Mouse (Mus musculus): Measurements from ENCODE around the gene Tek. TPM values are rescaled to one million over a fixed set of nuclear protein-coding genes. Genes with fewer than 3 reads are reported as not detected.
"Not testable (repeated sequence)": the region's sequence is repeated elsewhere in the genome, so short reads cannot be mapped to it uniquely, and the experiment has no call there.

Gene Tek
- 15.2 and 15.9 TPM in 2 replicates for polyA plus RNA-seq (2015; fragmentation: Nextera tagmentation; extraction: Ambion mirVana)

GRCm38 (mm10) chr4:94738838-94739731, at the start of gene Tek:
Tek (plus strand) TSS chr4:94739289.
- Histone ChIP-seq H3K4me3 (replicated peaks; ENCODE audit: low read length) (peak within 1 kb of the TSS; percentile 29), H3K4me1 (ENCODE audit: control insufficient read depth, insufficient read depth, low read length) (peaks cover 9% of the 10 kb centered on the region; the same call in 1 of the 2 replicates), H3K36me3 (ENCODE audit: control insufficient read depth, insufficient read depth, low read length) (no peaks in the 10 kb centered on the region), H3K9ac (ENCODE audit: low read length) (peak within 1 kb of the TSS; percentile 40; the same call in 1 of the 2 replicates), H3K9me3 (replicated peaks; ENCODE audit: control insufficient read depth, low read length) (no peaks in the 10 kb centered on the region), H3K4me2 (ENCODE audit: low read depth, low read length) (peak within 1 kb of the TSS; percentile 39), H3K27ac (ENCODE audit: low read length) (peak within 1 kb of the TSS; percentile 39; the same call in 1 of the 2 replicates), H3K27me3 (ENCODE audit: control insufficient read depth, insufficient read depth, low read length) (no peaks in the 10 kb centered on the region)
- WGBS: 35% methylated on average over 16 of the region's 16 CpGs
- ATAC-seq (ENCODE audit: insufficient read depth, low FRiP score): no peak

- WGBS: 92% methylated on average over 2 of the region's 2 CpGs
- not testable (repeated sequence) for ATAC-seq (ENCODE audit: insufficient read depth, low FRiP score)
These were observed 49.3 kb upstream of the Tek start for GRCm38 (mm10) chr4:94689804-94690203.

GRCm38 (mm10) chr4:94691078-94691477, 48.0 kb upstream of the Tek start:
- H3K4me1 ChIP-seq (ENCODE audit: control insufficient read depth, insufficient read depth, low read length): no peaks in the 10 kb centered on the region
- no peak overlapping the region for H3K4me3 ChIP-seq (replicated peaks; ENCODE audit: low read length)
- H3K36me3 ChIP-seq (ENCODE audit: control insufficient read depth, insufficient read depth, low read length): 0 out of 2 replicates have a peak, but pooled peaks cover 3% of the 10 kb centered on the region
- H3K9ac ChIP-seq (ENCODE audit: low read length): no peak overlapping the region
- whole genome bisulfite sequencing: 80% methylated on average over 4 of the region's 4 CpGs
- H3K4me2 ChIP-seq (ENCODE audit: low read depth, low read length): no peak overlapping the region
- ATAC-seq (ENCODE audit: insufficient read depth, low FRiP score): no peak
- no peak overlapping the region for H3K27ac ChIP-seq (ENCODE audit: low read length)
- no peaks in the 10 kb centered on the region for H3K27me3 ChIP-seq (ENCODE audit: control insufficient read depth, insufficient read depth, low read length)
- no peaks in the 10 kb centered on the region for H3K9me3 ChIP-seq (replicated peaks; ENCODE audit: control insufficient read depth, low read length)

More at GRCm38 (mm10) chr4:94689804-94690203, 49.3 kb upstream of the Tek start:
- H3K9ac ChIP-seq (ENCODE audit: low read length); H3K9me3 ChIP-seq (replicated peaks; ENCODE audit: control insufficient read depth, low read length); H3K36me3 ChIP-seq (ENCODE audit: control insufficient read depth, insufficient read depth, low read length); H3K4me1 ChIP-seq (ENCODE audit: control insufficient read depth, insufficient read depth, low read length); H3K27ac ChIP-seq (ENCODE audit: low read length); H3K4me2 ChIP-seq (ENCODE audit: low read depth, low read length); H3K4me3 ChIP-seq (replicated peaks; ENCODE audit: low read length); H3K27me3 ChIP-seq (ENCODE audit: control insufficient read depth, insufficient read depth, low read length): not testable (repeated sequence)

- 73% methylated on average over 2 of the region's 2 CpGs for WGBS
- 0 out of 2 replicates have a peak, but pooled peaks cover under 1% of the 10 kb centered on the region for H3K36me3 ChIP-seq (ENCODE audit: control insufficient read depth, insufficient read depth, low read length)
- H3K27ac ChIP-seq (ENCODE audit: low read length): no peak overlapping the region
- no peak overlapping the region for H3K4me2 ChIP-seq (ENCODE audit: low read depth, low read length)
- H3K9ac ChIP-seq (ENCODE audit: low read length): no peak overlapping the region
- no peaks in the 10 kb centered on the region for H3K9me3 ChIP-seq (replicated peaks; ENCODE audit: control insufficient read depth, low read length)
- no peaks in the 10 kb centered on the region for H3K4me1 ChIP-seq (ENCODE audit: control insufficient read depth, insufficient read depth, low read length)
- ATAC-seq (ENCODE audit: insufficient read depth, low FRiP score): no peak
- no peak overlapping the region for H3K4me3 ChIP-seq (replicated peaks; ENCODE audit: low read length)
- H3K27me3 ChIP-seq (ENCODE audit: control insufficient read depth, insufficient read depth, low read length): no peaks in the 10 kb centered on the region
These were observed 46.9 kb upstream of the Tek start for GRCm38 (mm10) chr4:94692175-94692574.

- H3K4me3 ChIP-seq (replicated peaks; ENCODE audit: low read length): no peak overlapping the region
- WGBS: 46% methylated on average over 3 of the region's 3 CpGs
- H3K9ac ChIP-seq (ENCODE audit: low read length): no peak overlapping the region
- H3K36me3 ChIP-seq (ENCODE audit: control insufficient read depth, insufficient read depth, low read length): no peaks in the 10 kb centered on the region
- H3K9me3 ChIP-seq (replicated peaks; ENCODE audit: control insufficient read depth, low read length): no peaks in the 10 kb centered on the region
- no peak overlapping the region for H3K4me2 ChIP-seq (ENCODE audit: low read depth, low read length)
- no peak overlapping the region for H3K27ac ChIP-seq (ENCODE audit: low read length)
- H3K4me1 ChIP-seq (ENCODE audit: control insufficient read depth, insufficient read depth, low read length): no peaks in the 10 kb centered on the region
- H3K27me3 ChIP-seq (ENCODE audit: control insufficient read depth, insufficient read depth, low read length): no peaks in the 10 kb centered on the region
- ATAC-seq (ENCODE audit: insufficient read depth, low FRiP score): no peak
These were observed 42.7 kb upstream of the Tek start for GRCm38 (mm10) chr4:94696368-94696767.

- Histone ChIP-seq H3K9ac (ENCODE audit: low read length) (no peak overlapping the region), H3K4me3 (replicated peaks; ENCODE audit: low read length) (no peak overlapping the region), H3K4me1 (ENCODE audit: control insufficient read depth, insufficient read depth, low read length) (no peaks in the 10 kb centered on the region), H3K9me3 (replicated peaks; ENCODE audit: control insufficient read depth, low read length) (no peaks in the 10 kb centered on the region), H3K27ac (ENCODE audit: low read length) (no peak overlapping the region), H3K4me2 (ENCODE audit: low read depth, low read length) (no peak overlapping the region), H3K36me3 (ENCODE audit: control insufficient read depth, insufficient read depth, low read length) (no peaks in the 10 kb centered on the region; the same call in 1 of the 2 replicates), H3K27me3 (ENCODE audit: control insufficient read depth, insufficient read depth, low read length) (no peaks in the 10 kb centered on the region)
- WGBS: 79% methylated on average over 2 of the region's 2 CpGs
- no peak for ATAC-seq (ENCODE audit: insufficient read depth, low FRiP score)
These were observed 28.1 kb upstream of the Tek start for GRCm38 (mm10) chr4:94711002-94711401.

- Histone ChIP-seq H3K4me2 (ENCODE audit: low read depth, low read length) (no peak overlapping the region), H3K4me3 (replicated peaks; ENCODE audit: low read length) (no peak overlapping the region), H3K36me3 (ENCODE audit: control insufficient read depth, insufficient read depth, low read length) (no peaks in the 10 kb centered on the region), H3K9ac (ENCODE audit: low read length) (no peak overlapping the region), H3K27ac (ENCODE audit: low read length) (no peak overlapping the region), H3K9me3 (replicated peaks; ENCODE audit: control insufficient read depth, low read length) (no peaks in the 10 kb centered on the region), H3K4me1 (ENCODE audit: control insufficient read depth, insufficient read depth, low read length) (no peaks in the 10 kb centered on the region), H3K27me3 (ENCODE audit: control insufficient read depth, insufficient read depth, low read length) (no peaks in the 10 kb centered on the region)
- 68% methylated on average over 4 of the region's 4 CpGs for WGBS
- ATAC-seq (ENCODE audit: insufficient read depth, low FRiP score): no peak
These were observed 27.7 kb upstream of the Tek start for GRCm38 (mm10) chr4:94711426-94711825.

GRCm38 (mm10) chr4:94713741-94714140, 25.3 kb upstream of the Tek start:
- Histone ChIP-seq H3K4me3 (replicated peaks; ENCODE audit: low read length) (no peak overlapping the region), H3K27me3 (ENCODE audit: control insufficient read depth, insufficient read depth, low read length) (no peaks in the 10 kb centered on the region), H3K9ac (ENCODE audit: low read length) (no peak overlapping the region), H3K4me1 (ENCODE audit: control insufficient read depth, insufficient read depth, low read length) (no peaks in the 10 kb centered on the region), H3K27ac (ENCODE audit: low read length) (no peak overlapping the region), H3K9me3 (replicated peaks; ENCODE audit: control insufficient read depth, low read length) (no peaks in the 10 kb centered on the region), H3K36me3 (ENCODE audit: control insufficient read depth, insufficient read depth, low read length) (no peaks in the 10 kb centered on the region), H3K4me2 (ENCODE audit: low read depth, low read length) (no peak overlapping the region)
- no peak for ATAC-seq (ENCODE audit: insufficient read depth, low FRiP score)

GRCm38 (mm10) chr4:94715166-94715565, 23.9 kb upstream of the Tek start:
- Histone ChIP-seq H3K27ac (ENCODE audit: low read length) (no peak overlapping the region), H3K36me3 (ENCODE audit: control insufficient read depth, insufficient read depth, low read length) (no peaks in the 10 kb centered on the region), H3K4me1 (ENCODE audit: control insufficient read depth, insufficient read depth, low read length) (no peaks in the 10 kb centered on the region), H3K9me3 (replicated peaks; ENCODE audit: control insufficient read depth, low read length) (no peaks in the 10 kb centered on the region), H3K27me3 (ENCODE audit: control insufficient read depth, insufficient read depth, low read length) (no peaks in the 10 kb centered on the region), H3K4me3 (replicated peaks; ENCODE audit: low read length) (no peak overlapping the region), H3K4me2 (ENCODE audit: low read depth, low read length) (no peak overlapping the region), H3K9ac (ENCODE audit: low read length) (no peak overlapping the region)
- 44% methylated on average over 6 of the region's 6 CpGs for WGBS
- no peak for ATAC-seq (ENCODE audit: insufficient read depth, low FRiP score)

All from stomach, embryonic 16.5 days (tissue).